Mouse (Mus musculus): ENCODE measurements around the gene Padi4. TPM values are rescaled to one million over a fixed set of nuclear protein-coding genes. Genes with fewer than 3 reads are reported as not detected.

Padi4 gene
- polyA plus RNA-seq, 1 experiment from 2014 or later: 1.4 TPM

GRCm38 (mm10) chr4:140709111-140709510 lies 64.9 kb downstream of the Padi4 start:
- H3K27me3 ChIP-seq: no peaks in the 10 kb centered on the region
- no peak overlapping the region for H3K4me2 ChIP-seq
- no peak for ATAC-seq (replicated peaks; ENCODE audit: low FRiP score)
- H3K4me3 ChIP-seq (replicated peaks): no peak overlapping the region
- WGBS: 81% methylated on average over 7 of the region's 7 CpGs
- H3K9me3 ChIP-seq (replicated peaks): no peaks in the 10 kb centered on the region
- peaks cover 94% of the 10 kb centered on the region for H3K36me3 ChIP-seq
- H3K4me1 ChIP-seq: peaks cover 67% of the 10 kb centered on the region
- H3K9ac ChIP-seq: no peak overlapping the region
- no peak overlapping the region for H3K27ac ChIP-seq

- no peak overlapping the region for H3K9ac ChIP-seq
- H3K4me2 ChIP-seq: no peak overlapping the region
- peaks cover 87% of the 10 kb centered on the region for H3K36me3 ChIP-seq
- H3K4me1 ChIP-seq: peaks cover 69% of the 10 kb centered on the region
- no peaks in the 10 kb centered on the region for H3K9me3 ChIP-seq (replicated peaks)
- H3K27me3 ChIP-seq: no peaks in the 10 kb centered on the region
- H3K27ac ChIP-seq: no peak overlapping the region
- 67% methylated on average over 18 of the region's 18 CpGs for WGBS
- no peak for ATAC-seq (replicated peaks; ENCODE audit: low FRiP score)
- H3K4me3 ChIP-seq (replicated peaks): no peak overlapping the region
These were observed 65.6 kb downstream of the Padi4 start for GRCm38 (mm10) chr4:140708297-140708927.

GRCm38 (mm10) chr4:140707615-140708014 lies 66.4 kb downstream of the Padi4 start:
- H3K4me2 ChIP-seq: no peak overlapping the region
- H3K4me3 ChIP-seq (replicated peaks): no peak overlapping the region
- H3K27ac ChIP-seq: no peak overlapping the region
- 78% methylated on average over 4 of the region's 4 CpGs for WGBS
- no peak overlapping the region for H3K9ac ChIP-seq
- no peaks in the 10 kb centered on the region for H3K27me3 ChIP-seq
- peaks cover 79% of the 10 kb centered on the region for H3K36me3 ChIP-seq
- ATAC-seq (replicated peaks; ENCODE audit: low FRiP score): no peak
- H3K4me1 ChIP-seq: peaks cover 66% of the 10 kb centered on the region
- no peaks in the 10 kb centered on the region for H3K9me3 ChIP-seq (replicated peaks)

- Histone ChIP-seq H3K4me2 (peak overlapping the region; percentile 89), H3K4me3 (replicated peaks) (peak overlapping the region; percentile 92), H3K27ac (peak overlapping the region; percentile 96), H3K9ac (peak overlapping the region; percentile 93), H3K27me3 (peaks cover 6% of the 10 kb centered on the region; the same call in 1 of the 2 replicates), H3K9me3 (replicated peaks) (no peaks in the 10 kb centered on the region), H3K4me1 (peaks cover 72% of the 10 kb centered on the region), H3K36me3 (peaks cover 45% of the 10 kb centered on the region)
- 31% methylated on average over 4 of the region's 4 CpGs for WGBS
- ATAC-seq (replicated peaks; ENCODE audit: low FRiP score): no peak
These were observed 69.9 kb downstream of the Padi4 start for GRCm38 (mm10) chr4:140704166-140704565.

- Histone ChIP-seq H3K9me3 (replicated peaks) (no peaks in the 10 kb centered on the region), H3K9ac (peak overlapping the region; percentile 93), H3K4me2 (peak overlapping the region; percentile 89), H3K27ac (peak overlapping the region; percentile 96), H3K4me1 (peaks cover 69% of the 10 kb centered on the region), H3K36me3 (peaks cover 40% of the 10 kb centered on the region), H3K27me3 (peaks cover 6% of the 10 kb centered on the region; the same call in 1 of the 2 replicates), H3K4me3 (replicated peaks) (peak overlapping the region; percentile 92)
- no peak for ATAC-seq (replicated peaks; ENCODE audit: low FRiP score)
- WGBS: 6% methylated on average over 8 of the region's 8 CpGs
These were observed 70.4 kb downstream of the Padi4 start for GRCm38 (mm10) chr4:140703636-140704035.

- peak overlapping the region; percentile 93 for H3K9ac ChIP-seq
- H3K27me3 ChIP-seq: peaks cover 9% of the 10 kb centered on the region; the same call in 1 of the 2 replicates
- peaks cover 61% of the 10 kb centered on the region for H3K4me1 ChIP-seq
- peak; percentile 83 for ATAC-seq (replicated peaks; ENCODE audit: low FRiP score)
- under 1% methylated on average over 46 of the region's 68 CpGs for WGBS
- peak overlapping the region; percentile 89 for H3K4me2 ChIP-seq
- H3K9me3 ChIP-seq (replicated peaks): no peaks in the 10 kb centered on the region
- peaks cover 31% of the 10 kb centered on the region for H3K36me3 ChIP-seq
- H3K27ac ChIP-seq: peak overlapping the region; percentile 96
- H3K4me3 ChIP-seq (replicated peaks): peak overlapping the region; percentile 92
These were observed 71.3 kb downstream of the Padi4 start for GRCm38 (mm10) chr4:140702611-140703327.

GRCm38 (mm10) chr4:140701716-140702561 lies 72.1 kb downstream of the Padi4 start:
- H3K4me2 ChIP-seq: peak overlapping the region; percentile 89
- H3K4me3 ChIP-seq (replicated peaks): peak overlapping the region; percentile 92
- H3K27me3 ChIP-seq: peaks cover 9% of the 10 kb centered on the region; the same call in 1 of the 2 replicates
- peaks cover 55% of the 10 kb centered on the region for H3K4me1 ChIP-seq
- under 1% methylated on average over 59 of the region's 107 CpGs for WGBS
- peak overlapping the region; percentile 93 for H3K9ac ChIP-seq
- H3K36me3 ChIP-seq: peaks cover 25% of the 10 kb centered on the region
- peak overlapping the region; percentile 96 for H3K27ac ChIP-seq
- H3K9me3 ChIP-seq (replicated peaks): no peaks in the 10 kb centered on the region
- ATAC-seq (replicated peaks; ENCODE audit: low FRiP score): 0 out of 2 replicates have a peak, but pooled peaks have one; percentile 5

GRCm38 (mm10) chr4:140701049-140701715 lies 72.9 kb downstream of the Padi4 start:
- peak overlapping the region; percentile 89 for H3K4me2 ChIP-seq
- H3K9me3 ChIP-seq (replicated peaks): no peaks in the 10 kb centered on the region
- peaks cover 20% of the 10 kb centered on the region for H3K36me3 ChIP-seq
- ATAC-seq (replicated peaks; ENCODE audit: low FRiP score): peak; percentile 79
- peak overlapping the region; percentile 96 for H3K27ac ChIP-seq
- WGBS: under 1% methylated on average over 61 of the region's 61 CpGs
- peaks cover 9% of the 10 kb centered on the region; the same call in 1 of the 2 replicates for H3K27me3 ChIP-seq
- peak overlapping the region; percentile 92 for H3K4me3 ChIP-seq (replicated peaks)
- H3K4me1 ChIP-seq: peaks cover 54% of the 10 kb centered on the region
- H3K9ac ChIP-seq: peak overlapping the region; percentile 93

GRCm38 (mm10) chr4:140700269-140701018 lies 73.6 kb downstream of the Padi4 start, which contains the start of gene Rcc2:
Rcc2 (plus strand) TSS chr4:140700541.
- Histone ChIP-seq H3K36me3 (peaks cover 12% of the 10 kb centered on the region), H3K9ac (peak within 1 kb of the TSS; percentile 93), H3K4me2 (peak within 1 kb of the TSS; percentile 89), H3K27me3 (peaks cover 9% of the 10 kb centered on the region; the same call in 1 of the 2 replicates), H3K4me3 (replicated peaks) (peak within 1 kb of the TSS; percentile 92), H3K9me3 (replicated peaks) (no peaks in the 10 kb centered on the region), H3K27ac (peak within 1 kb of the TSS; percentile 96), H3K4me1 (peaks cover 47% of the 10 kb centered on the region)
- 6% methylated on average over 20 of the region's 20 CpGs for WGBS
- ATAC-seq (replicated peaks; ENCODE audit: low FRiP score): 0 out of 2 replicates have a peak, but pooled peaks have one; percentile 20

- Histone ChIP-seq H3K27ac (0 out of 2 replicates have a peak overlapping the region, but pooled peaks have one; percentile 10), H3K4me2 (peak overlapping the region; percentile 89), H3K4me1 (peaks cover 38% of the 10 kb centered on the region), H3K36me3 (peaks cover 4% of the 10 kb centered on the region), H3K9ac (peak overlapping the region; percentile 18; the same call in 1 of the 2 replicates), H3K27me3 (peaks cover 9% of the 10 kb centered on the region; the same call in 1 of the 2 replicates), H3K9me3 (replicated peaks) (no peaks in the 10 kb centered on the region), H3K4me3 (replicated peaks) (peak overlapping the region; percentile 92)
- ATAC-seq (replicated peaks; ENCODE audit: low FRiP score): no peak
- 7% methylated on average over 29 of the region's 29 CpGs for WGBS
These were observed 74.5 kb downstream of the Padi4 start for GRCm38 (mm10) chr4:140699441-140700127.

Data from kidney, embryonic 15.5 days (tissue).